Mouse (Mus musculus): Measurements from ENCODE around the gene Ampd2.

The Ampd2 gene

DNA sequence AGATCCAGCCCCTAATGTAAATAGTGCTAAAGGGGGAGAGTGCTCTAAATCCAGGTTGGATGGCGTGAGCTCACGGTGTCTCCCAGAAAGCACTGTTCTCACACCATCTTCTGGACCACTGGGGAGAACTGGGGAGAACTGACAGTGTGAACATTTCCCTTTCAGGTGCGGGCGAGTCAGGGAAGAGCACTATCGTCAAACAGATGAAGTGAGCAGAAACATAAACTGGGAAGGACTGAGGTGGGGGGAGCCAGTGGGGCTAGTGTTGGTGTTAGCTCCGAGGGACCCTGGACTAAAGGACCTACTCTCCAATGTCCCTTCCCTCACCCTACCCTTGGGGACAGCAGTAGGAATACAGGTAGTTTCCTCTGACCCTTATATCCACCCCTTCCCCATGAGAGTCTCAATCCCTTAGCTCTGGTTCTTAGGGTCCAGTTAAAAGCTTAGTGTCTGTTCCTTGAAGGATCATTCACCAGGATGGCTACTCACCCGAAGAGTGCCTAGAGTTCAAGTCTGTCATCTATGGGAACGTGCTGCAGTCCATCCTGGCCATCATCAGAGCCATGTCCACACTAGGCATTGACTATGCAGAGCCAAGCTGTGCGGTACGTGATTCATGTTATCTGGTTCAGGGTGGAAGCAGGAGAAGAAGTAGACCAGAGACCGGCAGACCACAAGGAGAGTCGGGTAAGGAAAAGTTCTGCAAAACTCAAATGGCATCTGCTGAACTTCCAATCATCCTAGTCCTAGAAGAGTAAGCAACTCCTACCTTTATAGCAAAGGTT lies 8.7 kb upstream of the Ampd2 start:
- no peak for DNase-seq (ENCODE audit: low read depth, low spot score)

DNA sequence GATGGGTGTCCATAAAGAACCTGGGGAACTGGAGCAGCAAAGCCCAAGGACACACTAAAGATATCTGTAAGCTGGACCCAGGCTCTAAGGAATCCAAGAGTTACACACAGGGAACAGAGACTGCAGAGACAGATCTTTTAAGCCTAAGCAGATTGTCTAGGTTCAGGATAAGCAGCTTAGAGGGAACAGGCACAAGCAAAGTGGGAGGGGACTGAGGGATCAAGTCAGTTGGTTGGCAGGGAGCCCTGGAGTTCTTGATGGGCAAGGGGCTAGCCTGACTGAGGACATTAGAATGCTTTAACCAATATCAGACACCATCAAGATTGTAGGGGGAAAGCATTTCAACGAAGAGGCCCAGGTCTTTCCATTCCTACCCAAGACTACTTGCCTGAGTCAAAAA lies 7.7 kb upstream of the Ampd2 start:
- DNase-seq (ENCODE audit: low read depth, low spot score) = no peak

GRCm38 (mm10) chr3:108093306-108093705 lies 6.9 kb upstream of the Ampd2 start:
- no peak for DNase-seq (ENCODE audit: low read depth, low spot score)

GRCm38 (mm10) chr3:108092536-108093115 lies 6.2 kb upstream of the Ampd2 start, which contains the start of gene Gnat2:
Gnat2 (plus strand) TSS chr3:108092789.
- no peak for DNase-seq (ENCODE audit: low read depth, low spot score)

DNA sequence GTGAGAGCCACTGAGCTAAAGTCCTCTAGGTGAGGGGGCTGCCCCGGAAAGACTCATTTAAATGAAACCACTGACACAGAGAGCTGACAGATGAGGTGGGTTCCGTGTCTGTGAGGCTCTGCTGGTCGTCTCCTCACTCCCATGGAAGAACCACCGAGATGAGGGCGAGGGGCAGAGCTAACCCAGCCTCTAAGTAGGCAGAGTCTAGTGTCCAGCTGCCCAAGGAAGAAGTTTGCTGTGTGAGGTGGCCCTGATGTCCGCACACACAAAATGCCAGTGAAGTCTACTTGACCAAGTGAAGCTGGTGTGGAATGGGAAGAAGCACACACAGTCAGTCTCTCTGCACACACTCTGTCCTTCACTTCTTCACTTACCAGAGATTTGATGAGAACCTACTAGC lies 5.6 kb upstream of the Ampd2 start:
- DNase-seq (ENCODE audit: low read depth, low spot score) = no peak

GRCm38 (mm10) chr3:108090561-108090960 lies 4.1 kb upstream of the Ampd2 start:
- DNase-seq (ENCODE audit: low read depth, low spot score) = no peak

GRCm38 (mm10) chr3:108089916-108090315 lies 3.5 kb upstream of the Ampd2 start:
- no peak for DNase-seq (ENCODE audit: low read depth, low spot score)

DNA sequence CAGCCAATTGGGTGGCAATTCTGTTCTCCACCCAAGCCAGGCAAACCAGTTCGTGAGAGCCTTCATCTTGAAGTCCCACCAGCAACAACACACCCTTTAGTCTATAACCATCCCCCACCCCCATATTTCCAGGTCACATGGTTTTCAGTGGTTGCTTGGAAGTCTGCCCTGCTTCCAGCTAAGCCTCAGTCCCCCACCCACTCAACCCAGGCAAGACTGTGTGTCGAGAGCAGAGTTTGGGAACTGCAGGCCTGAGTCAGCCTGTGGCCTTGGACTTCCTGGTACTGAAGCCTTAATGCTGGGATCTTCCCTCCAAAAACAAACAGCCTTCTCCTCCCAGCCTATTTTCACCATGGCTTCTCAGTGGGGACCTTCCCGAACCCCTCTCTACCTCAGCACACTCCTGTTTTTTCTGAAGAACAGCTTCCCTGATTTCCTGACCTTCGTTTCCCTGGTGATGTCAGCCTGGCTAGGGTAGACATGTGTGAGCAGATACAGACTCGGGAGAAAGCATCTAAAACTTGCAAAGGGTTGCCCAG lies 2.5 kb upstream of the Ampd2 start:
- no peak for DNase-seq (ENCODE audit: low read depth, low spot score)

DNA sequence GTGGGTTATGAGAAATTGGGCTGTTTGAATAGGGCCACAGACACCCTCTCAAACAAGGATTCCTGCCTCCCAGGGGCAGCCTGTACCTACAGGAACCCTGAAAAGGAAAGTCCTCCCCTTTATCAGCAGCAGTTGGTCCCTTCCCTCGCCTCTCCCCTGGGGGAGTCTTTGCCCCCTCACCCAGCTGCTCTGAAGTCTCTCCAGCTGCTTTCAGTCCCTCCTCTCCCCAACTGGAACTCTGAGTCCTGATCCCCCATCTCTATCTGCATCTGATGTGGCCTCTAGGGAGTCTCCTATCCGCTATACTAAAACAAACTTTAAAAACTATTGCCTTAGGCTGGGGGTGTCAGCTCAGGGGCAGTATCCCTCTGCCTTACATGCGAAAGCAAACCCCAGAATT lies 878 bp upstream of the Ampd2 start:
- DNase-seq (ENCODE audit: low read depth, low spot score) = no peak

DNA sequence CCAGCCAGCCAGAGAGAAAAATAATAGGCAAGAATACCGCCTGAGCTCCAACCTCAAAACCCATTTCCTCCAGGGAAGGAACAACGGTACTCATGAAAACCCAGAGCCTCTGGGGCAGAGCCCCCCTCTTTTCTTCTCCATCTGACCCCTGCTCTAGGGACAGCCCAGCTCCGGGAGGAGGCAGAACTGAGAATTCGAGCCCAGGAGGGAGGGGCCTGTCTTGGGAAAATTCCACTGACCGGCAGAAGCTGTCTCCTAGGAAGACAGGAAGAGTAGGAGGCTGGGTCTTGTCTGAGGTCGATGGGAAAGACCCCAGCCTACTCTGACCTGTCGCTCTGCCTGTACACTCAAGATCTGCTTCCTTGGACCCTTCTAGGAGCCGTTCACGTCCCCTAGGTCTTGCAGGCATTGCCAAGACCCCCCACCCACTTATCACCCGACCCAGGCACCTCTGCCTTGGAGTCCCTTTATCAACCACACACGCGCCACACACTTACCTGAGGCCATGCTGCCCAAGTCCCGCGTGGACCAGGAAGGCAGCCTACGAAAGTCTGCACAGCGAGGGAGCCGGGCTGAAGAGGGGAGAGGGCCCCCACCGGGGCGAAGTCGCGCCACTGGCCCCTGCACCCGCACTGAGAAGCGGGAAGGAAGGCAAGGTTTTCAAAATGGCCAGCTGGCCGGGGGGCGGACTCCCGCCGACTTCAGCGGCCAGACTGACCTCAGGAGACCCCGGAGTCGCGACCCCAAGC lies 556 bp downstream of the Ampd2 start:
- DNase-seq (ENCODE audit: low read depth, low spot score) = no peak

DNA sequence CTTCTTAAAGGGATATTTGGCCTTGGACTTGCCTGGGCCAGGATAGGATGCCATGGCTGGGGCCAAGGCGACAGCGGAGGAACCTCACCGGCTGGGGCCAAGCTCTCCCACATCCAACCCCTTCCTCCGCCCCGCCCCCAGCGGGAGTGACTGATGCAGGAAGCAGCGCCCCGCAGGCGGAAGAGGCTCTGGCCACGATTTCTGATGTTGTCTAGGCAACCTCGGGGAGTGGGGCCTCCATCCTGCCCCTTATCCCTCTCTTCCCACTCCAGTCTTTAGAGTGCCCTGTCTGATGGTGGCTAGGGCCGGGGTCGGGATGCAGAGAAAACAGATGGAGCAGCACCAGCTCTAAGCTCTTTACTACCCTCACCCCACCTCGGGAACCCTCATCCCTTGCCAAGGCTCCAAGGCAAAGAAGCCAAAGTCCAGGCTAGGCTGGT lies 1.1 kb downstream of the Ampd2 start:
- DNase-seq (ENCODE audit: low read depth, low spot score) = peak; percentile 57

GRCm38 (mm10) chr3:108084767-108085270 lies 1.6 kb downstream of the Ampd2 start:
- DNase-seq (ENCODE audit: low read depth, low spot score) = no peak

GRCm38 (mm10) chr3:108083904-108084407 lies 2.5 kb downstream of the Ampd2 start:
- no peak for DNase-seq (ENCODE audit: low read depth, low spot score)

- no peak for DNase-seq (ENCODE audit: low read depth, low spot score)
Observed at GRCm38 (mm10) chr3:108083161-108083560, 3.3 kb downstream of the Ampd2 start.

GRCm38 (mm10) chr3:108082251-108082875 lies 4.1 kb downstream of the Ampd2 start:
- no peak for DNase-seq (ENCODE audit: low read depth, low spot score)

DNA sequence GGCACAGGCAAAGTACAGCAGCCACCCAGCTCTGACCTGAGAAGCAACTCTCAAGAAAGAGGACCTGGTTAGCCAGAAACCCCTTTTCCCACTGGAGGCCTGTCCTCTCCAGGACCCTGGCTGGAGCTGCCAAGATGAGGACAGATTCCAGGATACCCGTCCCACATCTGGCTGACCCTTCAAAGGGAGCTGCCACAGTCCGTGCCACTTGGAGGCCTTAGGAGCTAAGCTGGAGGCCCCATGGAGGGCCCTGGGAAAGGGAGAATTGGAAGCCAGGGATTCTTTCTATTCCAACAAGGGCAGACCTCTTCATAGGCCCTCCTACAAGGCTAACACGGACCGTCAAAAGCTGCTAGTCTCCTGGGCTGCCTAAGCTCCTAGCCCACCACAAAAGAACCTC lies 4.8 kb downstream of the Ampd2 start:
- DNase-seq (ENCODE audit: low read depth, low spot score) = no peak

DNA sequence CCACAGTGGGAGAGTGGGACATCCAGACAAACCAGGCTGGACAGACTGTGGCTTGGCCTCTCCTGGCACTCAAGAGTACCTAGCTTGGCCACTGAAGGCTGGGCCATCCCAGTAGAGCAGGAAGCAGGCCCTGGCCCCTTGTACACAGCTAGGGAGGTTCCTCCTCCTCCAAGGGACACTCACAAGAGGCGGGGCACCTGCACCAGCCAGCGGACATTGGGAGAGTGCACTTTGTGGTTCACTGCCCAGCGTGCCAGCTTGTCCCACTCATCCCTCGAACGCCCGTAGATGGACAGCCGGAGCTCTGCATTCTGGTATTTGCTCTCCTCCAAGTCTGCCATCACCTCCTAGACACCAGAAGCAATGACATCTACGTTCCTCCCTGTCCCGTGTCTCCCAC lies 9.6 kb downstream of the Ampd2 start:
- DNase-seq (ENCODE audit: low read depth, low spot score) = no peak

DNA sequence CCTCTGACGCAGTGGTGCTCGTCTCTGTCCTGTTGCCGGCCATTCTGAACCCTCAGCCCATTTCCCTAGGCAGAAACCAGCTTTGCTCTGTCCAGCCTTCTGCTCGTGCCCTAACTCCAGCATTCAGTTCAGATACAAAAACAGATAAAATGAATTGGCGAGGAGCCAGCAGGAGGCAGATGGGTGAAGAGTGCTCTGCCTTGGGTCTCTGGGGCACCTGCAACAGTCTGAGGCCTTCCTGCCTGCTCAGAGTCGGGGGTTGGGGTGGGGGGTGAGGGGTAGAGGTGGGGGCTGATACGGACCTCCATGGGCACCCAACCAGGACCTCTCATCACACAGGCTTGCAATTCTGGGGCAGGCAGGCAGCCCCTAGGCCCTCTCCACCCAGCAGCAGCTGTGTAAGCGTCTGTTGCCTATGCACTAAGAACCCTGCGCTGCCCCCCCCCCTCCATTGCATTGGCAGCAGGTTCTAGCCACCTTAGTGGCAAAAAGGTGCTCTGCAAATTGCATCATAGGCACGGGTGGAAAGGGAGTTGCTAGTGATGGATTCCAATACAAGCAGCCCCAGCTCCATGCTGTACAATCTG lies 13.4 kb downstream of the Ampd2 start:
- no peak for DNase-seq (ENCODE audit: low read depth, low spot score)

- DNase-seq (ENCODE audit: low read depth, low spot score) = no peak
Observed at GRCm38 (mm10) chr3:108070295-108071293, 15.9 kb downstream of the Ampd2 start.

Measured in WW6 (cell line).